Mouse (Mus musculus): ENCODE measurements at regions not wholly inside any gene's neighbourhood (a gene's known extent, or its start where the extent isn't known, plus 50 kb on each side); places are given as distances from the start of the nearest gene placed in this dataset.

GRCm38 (mm10) chr9:115407901-115408470 lies 97.8 kb upstream of the Stt3b start:
- no peak overlapping the region for H3K9ac ChIP-seq (ENCODE audit: low read depth, poor library complexity, severe bottlenecking)
- no peak overlapping the region for H3K27ac ChIP-seq (ENCODE audit: insufficient read depth, low read length)
- H3K4me3 ChIP-seq (ENCODE audit: low read depth, low read length) = no peak overlapping the region
- no peaks in the 10 kb centered on the region for H3K36me3 ChIP-seq (ENCODE audit: control insufficient read depth, insufficient read depth, low read length, poor library complexity, severe bottlenecking)
- H3K27me3 ChIP-seq (ENCODE audit: control insufficient read depth, insufficient read depth, low read length, poor library complexity, severe bottlenecking) = no peaks in the 10 kb centered on the region
- no peaks in the 10 kb centered on the region for H3K9me3 ChIP-seq (replicated peaks; ENCODE audit: control insufficient read depth, insufficient read depth, low read length, poor library complexity, severe bottlenecking)
- TF ChIP-seq POLR2A (IDR thresholded peaks at IDR 0.05; ENCODE audit: insufficient read depth, low read length) (no peak), CTCF (IDR thresholded peaks at IDR 0.05; ENCODE audit: low read depth, low read length) (no peak), EP300 (IDR thresholded peaks at IDR 0.05; ENCODE audit: insufficient read depth, low read depth, low read length) (no peak)
- H3K4me1 ChIP-seq (ENCODE audit: control insufficient read depth, insufficient read depth, low read length) = no peaks in the 10 kb centered on the region

GRCm38 (mm10) chr9:115408886-115409285 lies 98.7 kb upstream of the Stt3b start:
- TF ChIP-seq POLR2A (IDR thresholded peaks at IDR 0.05; ENCODE audit: insufficient read depth, low read length) (no peak), CTCF (IDR thresholded peaks at IDR 0.05; ENCODE audit: low read depth, low read length) (no peak), EP300 (IDR thresholded peaks at IDR 0.05; ENCODE audit: insufficient read depth, low read depth, low read length) (no peak)
- H3K4me3 ChIP-seq (ENCODE audit: low read depth, low read length) = no peak overlapping the region
- no peaks in the 10 kb centered on the region for H3K9me3 ChIP-seq (replicated peaks; ENCODE audit: control insufficient read depth, insufficient read depth, low read length, poor library complexity, severe bottlenecking)
- no peak overlapping the region for H3K27ac ChIP-seq (ENCODE audit: insufficient read depth, low read length)
- no peaks in the 10 kb centered on the region for H3K36me3 ChIP-seq (ENCODE audit: control insufficient read depth, insufficient read depth, low read length, poor library complexity, severe bottlenecking)
- no peaks in the 10 kb centered on the region for H3K4me1 ChIP-seq (ENCODE audit: control insufficient read depth, insufficient read depth, low read length)
- H3K27me3 ChIP-seq (ENCODE audit: control insufficient read depth, insufficient read depth, low read length, poor library complexity, severe bottlenecking) = no peaks in the 10 kb centered on the region
- H3K9ac ChIP-seq (ENCODE audit: low read depth, poor library complexity, severe bottlenecking) = no peak overlapping the region

- no peak overlapping the region for H3K9ac ChIP-seq (ENCODE audit: low read depth, poor library complexity, severe bottlenecking)
- no peak overlapping the region for H3K27ac ChIP-seq (ENCODE audit: insufficient read depth, low read length)
- H3K4me3 ChIP-seq (ENCODE audit: low read depth, low read length) = no peak overlapping the region
- no peaks in the 10 kb centered on the region for H3K36me3 ChIP-seq (ENCODE audit: control insufficient read depth, insufficient read depth, low read length, poor library complexity, severe bottlenecking)
- no peaks in the 10 kb centered on the region for H3K4me1 ChIP-seq (ENCODE audit: control insufficient read depth, insufficient read depth, low read length)
- H3K27me3 ChIP-seq (ENCODE audit: control insufficient read depth, insufficient read depth, low read length, poor library complexity, severe bottlenecking) = no peaks in the 10 kb centered on the region
- TF ChIP-seq EP300 (IDR thresholded peaks at IDR 0.05; ENCODE audit: insufficient read depth, low read depth, low read length) = no peak
- H3K9me3 ChIP-seq (replicated peaks; ENCODE audit: control insufficient read depth, insufficient read depth, low read length, poor library complexity, severe bottlenecking) = peaks cover 2% of the 10 kb centered on the region; the same call in 1 of the 2 replicates
These were observed 104.0 kb upstream of the Stt3b start for GRCm38 (mm10) chr9:115414190-115414589.

GRCm38 (mm10) chr9:115422786-115423185 lies 112.6 kb upstream of the Stt3b start:
- Histone ChIP-seq H3K36me3 (ENCODE audit: control insufficient read depth, insufficient read depth, low read length, poor library complexity, severe bottlenecking) (no peaks in the 10 kb centered on the region), H3K4me1 (ENCODE audit: control insufficient read depth, insufficient read depth, low read length) (no peaks in the 10 kb centered on the region), H3K9me3 (replicated peaks; ENCODE audit: control insufficient read depth, insufficient read depth, low read length, poor library complexity, severe bottlenecking) (peaks cover 2% of the 10 kb centered on the region; the same call in 1 of the 2 replicates), H3K9ac (ENCODE audit: low read depth, poor library complexity, severe bottlenecking) (no peak overlapping the region), H3K27me3 (ENCODE audit: control insufficient read depth, insufficient read depth, low read length, poor library complexity, severe bottlenecking) (no peaks in the 10 kb centered on the region; the same call in 1 of the 2 replicates), H3K27ac (ENCODE audit: insufficient read depth, low read length) (no peak overlapping the region), H3K4me3 (ENCODE audit: low read depth, low read length) (no peak overlapping the region)
- no peak for TF ChIP-seq POLR2A (IDR thresholded peaks at IDR 0.05; ENCODE audit: insufficient read depth, low read length)
- TF ChIP-seq CTCF (IDR thresholded peaks at IDR 0.05; ENCODE audit: low read depth, low read length) = no peak
- no peak for TF ChIP-seq EP300 (IDR thresholded peaks at IDR 0.05; ENCODE audit: insufficient read depth, low read depth, low read length)

GRCm38 (mm10) chr9:115426682-115427081 lies 116.5 kb upstream of the Stt3b start:
- H3K4me1 ChIP-seq (ENCODE audit: control insufficient read depth, insufficient read depth, low read length) = no peaks in the 10 kb centered on the region
- TF ChIP-seq CTCF (IDR thresholded peaks at IDR 0.05; ENCODE audit: low read depth, low read length) (no peak), EP300 (IDR thresholded peaks at IDR 0.05; ENCODE audit: insufficient read depth, low read depth, low read length) (no peak), POLR2A (IDR thresholded peaks at IDR 0.05; ENCODE audit: insufficient read depth, low read length) (no peak)

GRCm38 (mm10) chr9:115430271-115430670 lies 120.0 kb upstream of the Stt3b start:
- TF ChIP-seq POLR2A (IDR thresholded peaks at IDR 0.05; ENCODE audit: insufficient read depth, low read length) = no peak
- TF ChIP-seq EP300 (IDR thresholded peaks at IDR 0.05; ENCODE audit: insufficient read depth, low read depth, low read length) = no peak
- TF ChIP-seq CTCF (IDR thresholded peaks at IDR 0.05; ENCODE audit: low read depth, low read length) = no peak
- Histone ChIP-seq H3K4me3 (ENCODE audit: low read depth, low read length) (no peak overlapping the region), H3K27me3 (ENCODE audit: control insufficient read depth, insufficient read depth, low read length, poor library complexity, severe bottlenecking) (no peaks in the 10 kb centered on the region), H3K27ac (ENCODE audit: insufficient read depth, low read length) (no peak overlapping the region), H3K4me1 (ENCODE audit: control insufficient read depth, insufficient read depth, low read length) (no peaks in the 10 kb centered on the region), H3K9me3 (replicated peaks; ENCODE audit: control insufficient read depth, insufficient read depth, low read length, poor library complexity, severe bottlenecking) (no peaks in the 10 kb centered on the region), H3K36me3 (ENCODE audit: control insufficient read depth, insufficient read depth, low read length, poor library complexity, severe bottlenecking) (no peaks in the 10 kb centered on the region), H3K9ac (ENCODE audit: low read depth, poor library complexity, severe bottlenecking) (no peak overlapping the region)

More at GRCm38 (mm10) chr9:115426682-115427081, 116.5 kb upstream of the Stt3b start:
- no peak overlapping the region for H3K4me3 ChIP-seq (ENCODE audit: low read depth, low read length)
- H3K9me3 ChIP-seq (replicated peaks; ENCODE audit: control insufficient read depth, insufficient read depth, low read length, poor library complexity, severe bottlenecking) = no peaks in the 10 kb centered on the region
- no peak overlapping the region for H3K9ac ChIP-seq (ENCODE audit: low read depth, poor library complexity, severe bottlenecking)
- no peaks in the 10 kb centered on the region for H3K36me3 ChIP-seq (ENCODE audit: control insufficient read depth, insufficient read depth, low read length, poor library complexity, severe bottlenecking)
- no peaks in the 10 kb centered on the region; the same call in 1 of the 2 replicates for H3K27me3 ChIP-seq (ENCODE audit: control insufficient read depth, insufficient read depth, low read length, poor library complexity, severe bottlenecking)
- H3K27ac ChIP-seq (ENCODE audit: insufficient read depth, low read length) = no peak overlapping the region

Measured in ES-Bruce4 (cell line).